Mouse (Mus musculus): ENCODE data around the gene Pakap.

The Pakap gene

GRCm38 (mm10) chr4:57770185-57770823, 202.3 kb downstream of the Pakap start:
- peak; percentile 37 for DNase-seq (ENCODE audit: low read depth)

DNA sequence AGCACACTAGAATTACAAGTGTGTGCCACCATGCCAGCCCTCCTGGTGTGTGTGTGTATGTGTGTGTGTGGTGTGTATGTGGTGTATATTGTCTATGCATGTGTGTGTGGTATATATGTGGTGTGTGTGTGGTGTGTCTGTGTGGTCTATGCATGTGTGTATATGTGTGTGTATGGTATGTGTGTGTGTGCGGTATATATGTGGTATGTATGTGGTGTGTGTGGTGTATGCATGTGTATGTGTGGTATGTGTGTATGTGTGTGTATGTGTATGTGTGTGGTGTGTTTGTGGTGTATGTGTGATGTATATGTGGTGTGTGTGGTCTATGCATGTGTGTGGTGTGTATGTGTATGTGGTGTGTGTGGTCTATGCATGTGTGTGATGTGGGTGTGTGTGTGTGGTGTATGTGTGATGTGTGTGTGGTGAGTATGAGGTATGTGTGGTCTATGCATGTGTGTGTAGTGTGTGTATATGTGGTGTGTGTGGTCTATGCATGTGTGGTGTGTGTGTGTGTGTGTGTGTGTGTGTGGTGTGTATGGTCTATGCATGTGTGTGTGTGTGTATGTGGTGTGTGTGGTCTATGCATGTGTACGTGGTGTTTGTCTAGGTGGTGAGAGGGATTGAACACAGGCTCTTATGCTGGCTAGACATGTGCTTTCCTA, 203.7 kb downstream of the Pakap start:
- no peak for DNase-seq (ENCODE audit: low read depth)

- peak; percentile 25 for DNase-seq (ENCODE audit: low read depth)
Measured at GRCm38 (mm10) chr4:57772851-57773510, 205.0 kb downstream of the Pakap start.

- DNase-seq (ENCODE audit: low read depth): no peak
Measured at GRCm38 (mm10) chr4:57774517-57774916, 206.5 kb downstream of the Pakap start.

- DNase-seq (ENCODE audit: low read depth): no peak
Measured at GRCm38 (mm10) chr4:57775582-57775981, 207.6 kb downstream of the Pakap start.

DNA sequence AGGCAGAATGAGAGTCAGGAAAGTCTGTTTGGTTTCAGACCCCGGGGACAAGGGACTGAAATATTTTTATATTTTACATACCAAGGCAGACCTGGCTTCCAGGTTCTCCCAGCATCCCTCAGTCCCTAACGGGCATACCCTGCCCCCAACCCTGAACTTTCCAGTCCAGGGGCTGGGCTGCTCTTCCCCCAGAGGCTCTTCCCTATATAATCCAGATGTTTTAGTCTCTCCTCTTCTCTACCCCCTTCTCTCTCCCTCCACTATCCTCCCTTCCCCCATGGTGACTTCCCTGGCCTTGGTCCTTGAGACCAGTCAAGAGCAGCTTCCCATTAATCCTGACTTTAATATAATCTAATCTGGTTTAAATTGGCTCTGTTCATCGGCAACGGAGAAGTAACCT, 212.4 kb downstream of the Pakap start:
- DNase-seq (ENCODE audit: low read depth): no peak

- DNase-seq (ENCODE audit: low read depth): peak; percentile 39
Measured at GRCm38 (mm10) chr4:57780833-57781641, 213.1 kb downstream of the Pakap start.

- peak; percentile 89 for DNase-seq (ENCODE audit: low read depth)
Measured at GRCm38 (mm10) chr4:57781994-57782393, 214.0 kb downstream of the Pakap start.

GRCm38 (mm10) chr4:57782549-57783390, 214.8 kb downstream of the Pakap start:
- DNase-seq (ENCODE audit: low read depth): peak; percentile 37

DNA sequence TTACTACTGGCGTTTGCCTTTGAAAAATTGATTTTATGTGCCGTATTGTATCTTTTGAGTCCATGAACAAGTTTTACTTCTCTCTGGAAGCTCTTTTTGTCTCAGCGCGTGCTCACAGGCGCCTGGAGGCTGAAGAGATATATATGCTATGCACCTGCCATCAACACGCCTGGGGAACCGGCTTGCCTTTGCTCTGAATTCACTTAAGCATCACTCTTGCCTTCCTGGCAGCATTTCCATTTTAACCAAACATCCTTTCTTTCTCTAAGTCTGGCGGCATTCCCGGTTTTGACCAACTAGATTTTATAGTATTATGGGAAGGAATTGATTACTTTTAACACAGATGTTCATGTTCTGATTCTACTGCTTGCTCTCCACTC, 215.4 kb downstream of the Pakap start:
- peak; percentile 77 for DNase-seq (ENCODE audit: low read depth)

DNA sequence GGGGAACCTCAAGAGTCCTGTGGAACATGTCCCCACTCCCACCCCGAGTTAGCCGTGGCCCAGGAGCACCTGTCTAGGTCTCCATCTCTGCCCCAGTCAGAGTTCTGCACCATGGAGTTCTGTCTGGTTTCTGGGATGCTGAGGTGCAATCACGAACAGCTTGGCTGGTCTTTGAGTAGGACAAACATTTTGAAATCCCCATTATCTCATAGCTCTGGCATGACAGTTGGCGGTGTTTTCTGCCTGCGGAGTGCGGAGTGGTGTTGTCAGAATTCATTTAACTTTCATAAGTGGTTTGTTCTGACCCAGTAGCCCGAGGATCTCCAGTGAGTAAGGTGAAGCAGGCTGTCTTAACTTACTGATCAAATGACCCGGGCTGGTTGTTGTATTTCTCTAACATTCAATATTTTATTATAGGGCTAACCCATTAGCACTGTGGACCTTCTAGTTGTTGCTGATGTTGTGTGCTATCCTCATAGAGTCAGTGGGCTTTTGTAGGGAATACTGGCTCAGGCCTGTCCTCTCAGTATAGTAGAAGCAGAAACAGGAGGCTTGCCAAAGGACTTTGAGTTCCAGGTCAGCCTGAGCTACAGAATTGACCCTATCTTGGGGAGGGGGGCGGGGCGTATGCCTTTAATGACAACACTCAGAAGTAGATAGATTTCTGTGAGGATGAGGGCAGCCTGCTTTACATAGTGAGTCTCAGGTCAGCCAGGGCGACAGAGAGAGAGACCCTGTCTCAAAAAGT, 216.0 kb downstream of the Pakap start:
- peak; percentile 90 for DNase-seq (ENCODE audit: low read depth)

GRCm38 (mm10) chr4:57788709-57789108, 220.7 kb downstream of the Pakap start:
- DNase-seq (ENCODE audit: low read depth): peak; percentile 39

DNA sequence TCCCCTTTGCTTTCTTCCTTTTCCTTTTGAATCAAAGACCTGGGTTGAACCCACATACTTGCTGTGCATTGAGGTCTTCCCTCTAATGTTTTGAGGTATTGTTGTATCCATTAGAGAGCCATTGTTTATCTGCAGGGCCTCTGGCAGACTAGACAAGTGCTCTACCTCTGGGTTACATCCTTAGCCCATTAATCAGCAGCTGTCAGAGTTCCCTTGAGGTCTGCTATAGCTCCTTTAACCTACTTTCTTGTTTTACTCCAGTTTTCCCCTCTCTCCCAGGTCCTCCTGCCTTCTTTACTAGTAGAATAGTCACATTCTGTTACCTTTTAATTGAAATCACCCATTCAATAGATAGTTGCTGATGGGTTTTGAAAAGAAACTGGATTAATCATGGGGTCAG, 221.1 kb downstream of the Pakap start:
- DNase-seq (ENCODE audit: low read depth): no peak

- no peak for DNase-seq (ENCODE audit: low read depth)
Measured at GRCm38 (mm10) chr4:57793989-57794388, 226.0 kb downstream of the Pakap start.

GRCm38 (mm10) chr4:57794547-57794946, 226.6 kb downstream of the Pakap start:
- no peak for DNase-seq (ENCODE audit: low read depth)

- no peak for DNase-seq (ENCODE audit: low read depth)
Measured at GRCm38 (mm10) chr4:57797548-57798285, 229.7 kb downstream of the Pakap start.

DNA sequence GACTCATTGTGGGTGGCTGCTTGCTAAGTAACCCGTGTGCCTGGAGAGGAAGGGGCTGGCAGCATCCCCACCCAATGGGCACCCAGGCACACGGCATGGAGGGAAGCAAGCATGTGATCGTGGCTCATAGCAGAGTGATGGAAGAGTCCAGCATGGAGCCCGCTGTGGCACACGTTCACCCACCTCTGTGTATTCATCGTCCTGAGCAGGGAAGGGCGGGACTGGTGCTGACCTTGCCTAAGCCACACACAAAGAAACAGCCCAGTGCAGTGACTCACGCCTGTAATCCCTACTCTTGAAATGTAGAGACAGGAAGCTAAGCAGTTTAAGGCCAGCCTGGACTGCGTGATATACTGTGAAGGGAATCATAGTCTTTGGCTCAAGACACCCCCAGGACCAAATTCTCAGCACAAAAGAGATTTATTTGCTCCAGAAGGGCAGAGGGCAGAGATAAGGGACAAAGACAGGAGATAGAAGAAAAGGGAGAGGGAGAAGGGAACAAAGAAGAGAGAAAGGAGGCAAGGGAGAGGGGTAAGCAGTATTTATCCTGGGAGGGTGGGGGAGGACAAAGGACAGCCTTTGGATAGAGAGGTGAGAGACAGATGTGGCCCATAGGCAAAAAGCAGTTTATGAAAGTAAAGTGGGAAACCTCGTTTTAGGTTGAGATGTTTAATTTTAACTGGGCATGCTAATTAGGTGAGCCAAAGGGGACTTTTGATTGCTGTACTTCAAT, 230.5 kb downstream of the Pakap start:
- peak; percentile 87 for DNase-seq (ENCODE audit: low read depth)

DNA sequence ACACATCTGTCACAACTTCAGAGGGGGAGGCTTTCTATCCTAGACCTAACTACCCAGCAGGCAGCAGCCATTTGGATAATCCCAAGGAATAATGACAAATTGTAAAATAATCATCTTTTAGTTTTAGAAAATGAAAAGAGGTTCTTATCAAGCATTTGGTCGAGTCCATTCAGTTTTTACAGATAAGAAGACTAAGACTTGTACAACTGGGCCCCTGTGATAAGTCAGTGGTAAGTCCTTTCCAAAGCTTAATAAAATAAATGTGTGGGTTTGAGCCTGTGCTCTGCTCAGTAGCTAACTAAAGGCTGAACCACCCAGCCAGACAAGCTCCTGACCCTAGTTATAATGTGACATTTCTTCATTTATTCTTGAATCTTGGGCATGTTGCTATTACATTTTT, 231.3 kb downstream of the Pakap start:
- no peak for DNase-seq (ENCODE audit: low read depth)

DNA sequence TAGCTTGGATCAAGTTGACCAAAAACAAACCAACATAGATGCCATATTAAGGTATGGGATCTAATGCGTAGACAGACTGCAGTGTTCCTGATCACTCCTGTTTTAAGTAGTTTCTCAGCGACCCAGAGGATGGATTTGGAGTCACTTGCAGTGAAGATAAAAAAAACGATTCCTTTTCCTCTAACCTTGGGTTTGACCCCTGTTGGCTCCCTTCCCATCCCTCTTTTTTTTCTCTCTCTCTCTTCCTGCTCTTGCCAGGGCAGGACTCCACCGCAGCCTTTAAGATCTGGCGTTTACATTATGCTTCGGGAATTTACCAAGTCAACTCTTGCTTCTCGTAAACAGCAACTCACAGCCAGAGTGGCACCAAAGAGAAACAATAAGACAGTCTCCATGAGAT, 233.3 kb downstream of the Pakap start:
- DNase-seq (ENCODE audit: low read depth): no peak

Measured in NIH3T3 (cell line).